Mouse (Mus musculus) forebrain, embryonic 13.5 days (tissue): Measurements from ENCODE around the gene Supt20. TPM values are rescaled to one million over a fixed set of nuclear protein-coding genes. Genes with fewer than 3 reads are reported as not detected.
A peak's percentile ranks its signal among the peaks of the same experiment; 100 is the strongest.

ENCODE experiments used
- ATAC-seq: fragments of 200-750 bp; cut with Nextera tagmentation; 2 replicates; pipeline ENCODE4 v1.8.0; 2017
- H3K27ac ChIP-seq: fragments of 300-500 bp; sonication (generic); 2 replicates; pipeline ENCODE4 v1.5.1; 2015; ENCODE audit warnings: inconsistent platforms, mild to moderate bottlenecking, moderate library complexity
- H3K27me3 ChIP-seq: fragments of 300-500 bp; sonication (generic); 2 replicates; pipeline ENCODE4 v1.6.1; 2015; ENCODE audit warnings: mild to moderate bottlenecking, inconsistent platforms
- H3K36me3 ChIP-seq: fragments of 300-500 bp; sonication (generic); 2 replicates; pipeline ENCODE4 v1.6.1; 2015; ENCODE audit warnings: mild to moderate bottlenecking, inconsistent platforms; ENCODE audit not compliant: poor library complexity, severe bottlenecking
- H3K4me1 ChIP-seq: fragments of 300-500 bp; sonication (generic); 2 replicates; pipeline ENCODE4 v1.6.1; 2015; ENCODE audit warnings: inconsistent platforms
- H3K4me2 ChIP-seq: fragments of 300-500 bp; sonication (generic); 2 replicates; pipeline ENCODE4 v1.6.1; 2015; ENCODE audit warnings: inconsistent platforms, mild to moderate bottlenecking, moderate library complexity
- H3K4me3 ChIP-seq: fragments of 300-500 bp; sonication (generic); 2 replicates; pipeline ENCODE4 v1.5.1; 2015; ENCODE audit warnings: mild to moderate bottlenecking, inconsistent platforms
- H3K9ac ChIP-seq: fragments of 300-500 bp; sonication (generic); 2 replicates; pipeline ENCODE4 v1.6.1; 2015; ENCODE audit warnings: mild to moderate bottlenecking, inconsistent platforms
- H3K9me3 ChIP-seq: fragments of 300-500 bp; sonication (generic); replicated peaks from 2 replicates; pipeline ENCODE4 v1.6.1; 2016; ENCODE audit warnings: inconsistent platforms
- WGBS: fragments of 180-500 bp; shearing (Covaris S2); methylation state at CpG from one replicate; pipeline ENCODE4 v1.1.7; 2015; 5-methylcytosine and 5-hydroxymethylcytosine counted together
- polyA plus RNA-seq: library from polyadenylated mRNA; unstranded; fragments of >200 nt; fragmentation: Nextera tagmentation; extraction: Ambion mirVana; gene quantifications from 2 replicates; pipeline ENCODE4 v1.2.1, GENCODE M21; 2015

The Supt20 gene
- polyA plus RNA-seq, 1 experiment from 2014 or later: 100.0 TPM

- no peaks in the 10 kb centered on the region for H3K4me1 ChIP-seq
- no peak overlapping the region for H3K9ac ChIP-seq
- H3K36me3 ChIP-seq: peaks cover 72% of the 10 kb centered on the region
- H3K9me3 ChIP-seq: no peaks in the 10 kb centered on the region
- WGBS: 97% methylated on average over 6 of the region's 6 CpGs
- no peak overlapping the region for H3K4me2 ChIP-seq
- H3K27ac ChIP-seq: no peak overlapping the region
- no peaks in the 10 kb centered on the region for H3K27me3 ChIP-seq
- H3K4me3 ChIP-seq: no peak overlapping the region
- ATAC-seq: no peak
These were observed 22.9 kb downstream of the Supt20 start for GRCm38 (mm10) chr3:54715461-54715860.

GRCm38 (mm10) chr3:54717348-54717747 lies 24.7 kb downstream of the Supt20 start:
- no peak for ATAC-seq
- no peaks in the 10 kb centered on the region for H3K4me1 ChIP-seq
- no peaks in the 10 kb centered on the region for H3K9me3 ChIP-seq
- no peaks in the 10 kb centered on the region for H3K27me3 ChIP-seq
- whole genome bisulfite sequencing: 82% methylated on average over 6 of the region's 6 CpGs
- no peak overlapping the region for H3K4me2 ChIP-seq
- no peak overlapping the region for H3K27ac ChIP-seq
- H3K4me3 ChIP-seq: no peak overlapping the region
- no peak overlapping the region for H3K9ac ChIP-seq
- peaks cover 71% of the 10 kb centered on the region for H3K36me3 ChIP-seq

GRCm38 (mm10) chr3:54718947-54719346 lies 26.3 kb downstream of the Supt20 start:
- Histone ChIP-seq H3K27me3 (no peaks in the 10 kb centered on the region), H3K27ac (no peak overlapping the region), H3K4me1 (no peaks in the 10 kb centered on the region), H3K4me3 (no peak overlapping the region), H3K9ac (no peak overlapping the region), H3K36me3 (peaks cover 80% of the 10 kb centered on the region), H3K9me3 (no peaks in the 10 kb centered on the region), H3K4me2 (no peak overlapping the region)
- ATAC-seq: no peak
- 66% methylated on average over 3 of the region's 3 CpGs for WGBS

GRCm38 (mm10) chr3:54723741-54724500 lies 31.3 kb downstream of the Supt20 start:
- Histone ChIP-seq H3K4me2 (no peak overlapping the region), H3K9ac (no peak overlapping the region), H3K4me1 (no peaks in the 10 kb centered on the region), H3K36me3 (peaks cover 70% of the 10 kb centered on the region), H3K27me3 (no peaks in the 10 kb centered on the region), H3K27ac (no peak overlapping the region), H3K9me3 (no peaks in the 10 kb centered on the region), H3K4me3 (no peak overlapping the region)
- WGBS: 90% methylated on average over 10 of the region's 10 CpGs
- ATAC-seq: no peak

GRCm38 (mm10) chr3:54725344-54725743 lies 32.7 kb downstream of the Supt20 start:
- Histone ChIP-seq H3K9me3 (no peaks in the 10 kb centered on the region), H3K27me3 (no peaks in the 10 kb centered on the region), H3K4me3 (no peak overlapping the region), H3K36me3 (peaks cover 80% of the 10 kb centered on the region), H3K4me2 (no peak overlapping the region), H3K4me1 (no peaks in the 10 kb centered on the region), H3K27ac (no peak overlapping the region), H3K9ac (no peak overlapping the region)
- WGBS: 96% methylated on average over 2 of the region's 2 CpGs
- no peak for ATAC-seq

- H3K4me1 ChIP-seq: no peaks in the 10 kb centered on the region
- ATAC-seq: no peak
- H3K36me3 ChIP-seq: peaks cover 81% of the 10 kb centered on the region
- no peaks in the 10 kb centered on the region for H3K9me3 ChIP-seq
- H3K4me3 ChIP-seq: no peak overlapping the region
- WGBS: 97% methylated on average over 2 of the region's 2 CpGs
- H3K9ac ChIP-seq: no peak overlapping the region
- H3K27ac ChIP-seq: no peak overlapping the region
- H3K27me3 ChIP-seq: no peaks in the 10 kb centered on the region
- H3K4me2 ChIP-seq: no peak overlapping the region
These were observed 35.0 kb downstream of the Supt20 start for GRCm38 (mm10) chr3:54727588-54727987.

GRCm38 (mm10) chr3:54728100-54728499 lies 35.5 kb downstream of the Supt20 start:
- Histone ChIP-seq H3K4me3 (no peak overlapping the region), H3K4me1 (no peaks in the 10 kb centered on the region), H3K36me3 (peaks cover 81% of the 10 kb centered on the region), H3K9ac (no peak overlapping the region), H3K27me3 (no peaks in the 10 kb centered on the region), H3K27ac (no peak overlapping the region), H3K4me2 (no peak overlapping the region), H3K9me3 (no peaks in the 10 kb centered on the region)
- whole genome bisulfite sequencing: 96% methylated on average over 6 of the region's 6 CpGs
- no peak for ATAC-seq

- 95% methylated on average over 8 of the region's 8 CpGs for WGBS
These were observed 39.1 kb downstream of the Supt20 start for GRCm38 (mm10) chr3:54731626-54732150.

GRCm38 (mm10) chr3:54732371-54732770 lies 39.8 kb downstream of the Supt20 start:
- Histone ChIP-seq H3K27ac (no peak overlapping the region), H3K4me1 (peaks cover 12% of the 10 kb centered on the region), H3K4me3 (no peak overlapping the region), H3K9ac (no peak overlapping the region), H3K27me3 (no peaks in the 10 kb centered on the region), H3K4me2 (no peak overlapping the region), H3K9me3 (no peaks in the 10 kb centered on the region), H3K36me3 (peaks cover 56% of the 10 kb centered on the region)
- 92% methylated on average over 4 of the region's 4 CpGs for WGBS
- no peak for ATAC-seq

More at GRCm38 (mm10) chr3:54731626-54732150, 39.1 kb downstream of the Supt20 start:
- Histone ChIP-seq H3K27ac (no peak overlapping the region), H3K4me3 (no peak overlapping the region), H3K9ac (no peak overlapping the region), H3K36me3 (peaks cover 63% of the 10 kb centered on the region), H3K27me3 (no peaks in the 10 kb centered on the region), H3K4me1 (peaks cover 12% of the 10 kb centered on the region), H3K9me3 (no peaks in the 10 kb centered on the region), H3K4me2 (no peak overlapping the region)
- ATAC-seq: no peak

- H3K4me3 ChIP-seq: peak overlapping the region; percentile 83
- peaks cover 12% of the 10 kb centered on the region for H3K4me1 ChIP-seq
- H3K36me3 ChIP-seq: peaks cover 46% of the 10 kb centered on the region
- WGBS: under 1% methylated on average over 73 of the region's 84 CpGs
- peak overlapping the region; percentile 90 for H3K4me2 ChIP-seq
- no peaks in the 10 kb centered on the region for H3K27me3 ChIP-seq
- peak overlapping the region; percentile 98 for H3K27ac ChIP-seq
- peak overlapping the region; percentile 93 for H3K9ac ChIP-seq
- ATAC-seq: peak; percentile 96
- no peaks in the 10 kb centered on the region for H3K9me3 ChIP-seq
These were observed 42.0 kb downstream of the Supt20 start for GRCm38 (mm10) chr3:54734411-54735246.

- under 1% methylated on average over 54 of the region's 65 CpGs for WGBS
- ATAC-seq: peak; percentile 94
- peak within 1 kb of the TSS; percentile 90 for H3K4me2 ChIP-seq
- H3K27ac ChIP-seq: peak within 1 kb of the TSS; percentile 98
- H3K4me3 ChIP-seq: peak within 1 kb of the TSS; percentile 83
- peak within 1 kb of the TSS; percentile 93 for H3K9ac ChIP-seq
- H3K27me3 ChIP-seq: no peaks in the 10 kb centered on the region
- peaks cover 46% of the 10 kb centered on the region for H3K36me3 ChIP-seq
- H3K4me1 ChIP-seq: peaks cover 12% of the 10 kb centered on the region
- H3K9me3 ChIP-seq: no peaks in the 10 kb centered on the region
These were observed 42.8 kb downstream of the Supt20 start, which contains the start of the genes Exosc8 and Alg5 for GRCm38 (mm10) chr3:54735247-54736046. TSS of gene Exosc8 (minus strand) at chr3:54735393. TSS of gene Alg5 (plus strand) at chr3:54735539.
